Mouse (Mus musculus) limb, embryonic 15.5 days (tissue): ENCODE data around the gene Vegfa. TPM values are rescaled to one million over a fixed set of nuclear protein-coding genes. Genes with fewer than 3 reads are reported as not detected.

Experiments
- ATAC-seq: fragments of 200-750 bp; cut with Nextera tagmentation; 2 replicates; pipeline ENCODE4 v1.8.0; 2017; ENCODE audit warnings: low read depth, moderate TSS enrichment; ENCODE audit not compliant: insufficient number of reproducible peaks, low FRiP score, low TSS enrichment
- H3K27ac ChIP-seq: fragments of 300-500 bp; sonication (generic); 2 replicates; pipeline ENCODE4 v1.5.1; 2015; ENCODE audit warnings: moderate library complexity, mild to moderate bottlenecking, inconsistent platforms
- H3K27me3 ChIP-seq: fragments of 300-500 bp; sonication (generic); 2 replicates; pipeline ENCODE4 v1.6.1; 2015; ENCODE audit warnings: inconsistent platforms
- H3K36me3 ChIP-seq: fragments of 300-500 bp; sonication (generic); 2 replicates; pipeline ENCODE4 v1.6.1; 2015; ENCODE audit warnings: inconsistent platforms
- H3K4me1 ChIP-seq: fragments of 300-500 bp; sonication (generic); 2 replicates; pipeline ENCODE4 v1.6.1; 2015; ENCODE audit warnings: inconsistent platforms
- H3K4me2 ChIP-seq: fragments of 300-500 bp; sonication (generic); 2 replicates; pipeline ENCODE4 v1.6.1; 2015; ENCODE audit warnings: mild to moderate bottlenecking, inconsistent platforms
- H3K4me3 ChIP-seq: fragments of 300-500 bp; sonication (generic); 2 replicates; pipeline ENCODE4 v1.5.1; 2015; ENCODE audit warnings: mild to moderate bottlenecking, inconsistent platforms
- H3K9ac ChIP-seq: fragments of 300-500 bp; sonication (generic); 2 replicates; pipeline ENCODE4 v1.6.1; 2015; ENCODE audit warnings: inconsistent platforms
- H3K9me3 ChIP-seq: fragments of 300-500 bp; sonication (generic); 2 replicates; pipeline ENCODE4 v1.6.1; 2016; ENCODE audit warnings: inconsistent platforms
- WGBS: fragments of 180-500 bp; shearing (Covaris S2); methylation state at CpG from one replicate; pipeline ENCODE4 v1.1.7; 2015; 5-methylcytosine and 5-hydroxymethylcytosine counted together
- polyA plus RNA-seq: library from polyadenylated mRNA; unstranded; fragments of >200 nt; fragmentation: Nextera tagmentation; extraction: Ambion mirVana; gene quantifications from 2 replicates; pipeline ENCODE4 v1.2.1, GENCODE M21; 2015

The Vegfa gene
- polyA plus RNA-seq, 1 experiment from 2014 or later, result 5.0 TPM

DNA sequence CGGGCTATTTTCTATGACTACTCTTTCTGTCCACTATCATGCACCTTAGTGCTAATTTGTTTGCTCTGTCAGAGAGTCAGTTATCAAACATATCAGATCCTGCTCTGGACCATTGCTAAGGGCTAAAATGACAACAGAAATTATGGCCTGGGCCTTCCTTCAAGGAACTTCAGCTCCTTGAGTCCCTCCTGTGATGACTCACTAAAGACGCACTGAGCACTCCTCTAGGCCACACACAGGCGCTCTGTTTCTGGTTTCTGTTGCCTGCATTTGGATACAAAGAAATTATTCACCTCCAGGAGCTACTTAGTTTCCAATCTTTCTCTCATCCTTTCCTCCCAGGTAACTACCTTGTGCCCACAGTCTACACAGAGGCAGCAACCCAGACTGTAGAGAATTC lies 39.4 kb upstream of the Vegfa start:
- Histone ChIP-seq H3K9ac (no peak overlapping the region), H3K4me3 (no peak overlapping the region), H3K27me3 (no peaks in the 10 kb centered on the region), H3K27ac (0 out of 2 replicates have a peak overlapping the region, but pooled peaks have one; percentile 7), H3K4me2 (no peak overlapping the region), H3K9me3 (no peaks in the 10 kb centered on the region), H3K36me3 (no peaks in the 10 kb centered on the region), H3K4me1 (peaks cover 24% of the 10 kb centered on the region)
- 75% methylated on average over 3 of the region's 3 CpGs for WGBS
- no peak for ATAC-seq

DNA sequence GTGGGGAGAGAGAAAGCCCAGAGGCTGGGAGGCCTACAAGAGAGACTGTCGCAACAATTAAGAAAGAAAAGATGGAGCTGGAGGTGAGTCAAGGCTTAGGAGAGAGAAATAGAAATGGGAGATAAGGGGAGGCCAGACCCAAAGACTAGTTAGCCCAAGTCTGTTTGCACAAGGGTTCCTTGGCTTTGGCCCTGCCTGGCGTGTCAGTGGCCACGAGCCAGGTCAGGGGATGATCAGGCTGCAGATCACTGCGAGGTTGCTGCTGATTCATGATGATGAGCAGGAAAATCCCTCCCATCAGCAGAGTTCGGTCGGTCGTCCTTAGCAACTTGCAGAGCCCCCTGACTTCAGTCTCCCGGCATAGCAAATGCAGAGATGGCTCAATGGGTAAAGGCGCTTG lies 37.9 kb upstream of the Vegfa start:
- Histone ChIP-seq H3K27me3 (no peaks in the 10 kb centered on the region), H3K27ac (no peak overlapping the region), H3K4me1 (peaks cover 21% of the 10 kb centered on the region), H3K36me3 (no peaks in the 10 kb centered on the region), H3K4me2 (no peak overlapping the region), H3K9ac (no peak overlapping the region), H3K4me3 (no peak overlapping the region), H3K9me3 (no peaks in the 10 kb centered on the region)
- ATAC-seq, result no peak
- 80% methylated on average over 9 of the region's 9 CpGs for WGBS

DNA sequence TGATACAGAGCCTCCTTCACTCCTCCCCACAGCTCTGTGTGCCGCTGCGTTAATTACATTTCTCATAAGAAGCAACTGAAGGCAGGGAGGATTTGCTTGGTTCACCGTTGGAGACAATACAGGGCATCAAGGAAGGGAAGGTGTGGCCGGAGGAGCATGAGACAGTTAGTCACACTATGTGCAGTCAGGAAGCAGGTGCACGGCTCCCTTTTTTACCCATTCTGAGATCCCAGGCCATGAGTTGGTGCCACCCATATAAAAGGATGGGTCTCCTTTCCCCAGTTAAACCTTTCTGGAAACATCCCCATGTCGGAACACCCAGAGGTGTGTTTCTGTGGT lies 31.8 kb upstream of the Vegfa start:
- Histone ChIP-seq H3K4me1 (peaks cover 17% of the 10 kb centered on the region), H3K9me3 (no peaks in the 10 kb centered on the region), H3K36me3 (no peaks in the 10 kb centered on the region), H3K9ac (no peak overlapping the region), H3K4me3 (no peak overlapping the region), H3K4me2 (no peak overlapping the region), H3K27me3 (no peaks in the 10 kb centered on the region), H3K27ac (no peak overlapping the region)
- 44% methylated on average over 6 of the region's 6 CpGs for WGBS
- no peak for ATAC-seq

DNA sequence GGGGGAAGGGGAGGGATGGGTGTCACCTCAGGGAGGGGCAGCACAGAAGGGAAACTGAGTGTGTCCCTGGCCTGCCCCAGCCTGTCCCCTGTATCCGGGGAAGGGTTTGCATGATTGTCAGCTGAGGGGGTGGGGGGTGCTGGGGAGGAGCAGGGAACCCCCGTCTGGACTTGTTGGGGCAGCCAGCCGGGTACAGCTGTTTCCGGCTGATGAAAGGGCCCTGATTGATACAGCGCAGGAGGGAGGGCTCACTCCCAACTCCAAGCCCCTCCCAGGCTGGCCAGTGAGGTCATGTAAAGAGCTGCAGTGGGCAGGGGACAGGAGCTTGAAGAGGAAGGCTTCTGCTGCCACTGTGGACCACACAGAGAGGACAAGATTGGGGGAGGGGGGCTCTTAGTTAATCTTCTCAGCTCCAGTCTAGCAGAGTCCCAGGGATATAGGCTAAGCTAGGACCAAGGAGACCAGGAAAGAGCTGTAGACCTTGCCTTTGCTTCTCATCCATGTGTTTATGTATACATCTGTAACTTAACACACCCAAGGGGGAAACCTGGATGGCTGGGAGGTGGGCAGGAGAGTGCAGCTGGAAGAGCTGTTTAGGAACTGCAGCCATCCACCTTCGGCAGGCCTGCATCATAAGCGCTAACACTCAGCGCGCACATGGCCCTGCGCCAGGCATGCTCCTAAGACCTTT lies 31.3 kb upstream of the Vegfa start:
- Histone ChIP-seq H3K9me3 (no peaks in the 10 kb centered on the region), H3K4me1 (peaks cover 17% of the 10 kb centered on the region), H3K27ac (no peak overlapping the region), H3K4me2 (peak overlapping the region; percentile 17; the same call in 1 of the 2 replicates), H3K9ac (no peak overlapping the region), H3K4me3 (no peak overlapping the region), H3K36me3 (no peaks in the 10 kb centered on the region), H3K27me3 (no peaks in the 10 kb centered on the region)
- ATAC-seq, result peak; percentile 60; the same call in 1 of the 2 replicates
- 8% methylated on average over 10 of the region's 10 CpGs for WGBS

DNA sequence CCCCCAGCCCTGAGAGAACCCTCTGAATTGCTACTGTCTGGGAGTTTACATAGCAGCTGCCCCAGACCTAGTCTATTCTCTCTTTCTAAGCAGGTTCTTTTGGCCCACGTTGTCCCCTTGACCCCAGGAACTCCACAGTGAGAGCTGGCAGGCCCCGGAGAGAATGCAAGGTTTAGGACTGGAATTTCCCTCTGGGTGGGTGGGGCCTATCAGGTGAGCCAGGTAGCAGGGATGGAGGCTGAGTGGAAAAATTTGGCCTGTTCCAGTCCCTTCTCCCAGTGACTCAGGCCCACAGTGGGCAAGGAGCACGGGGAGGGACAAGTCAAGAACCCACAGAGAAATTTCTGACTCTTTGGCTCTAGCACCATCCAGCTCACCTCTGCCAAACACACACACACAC lies 28.1 kb upstream of the Vegfa start:
- H3K4me1 ChIP-seq, result peaks cover 21% of the 10 kb centered on the region
- H3K27me3 ChIP-seq, result no peaks in the 10 kb centered on the region
- H3K36me3 ChIP-seq, result no peaks in the 10 kb centered on the region
- H3K27ac ChIP-seq, result no peak overlapping the region
- no peak for ATAC-seq
- H3K4me2 ChIP-seq, result no peak overlapping the region
- H3K9me3 ChIP-seq, result no peaks in the 10 kb centered on the region
- no peak overlapping the region for H3K9ac ChIP-seq
- 60% methylated on average over 3 of the region's 3 CpGs for WGBS
- no peak overlapping the region for H3K4me3 ChIP-seq

DNA sequence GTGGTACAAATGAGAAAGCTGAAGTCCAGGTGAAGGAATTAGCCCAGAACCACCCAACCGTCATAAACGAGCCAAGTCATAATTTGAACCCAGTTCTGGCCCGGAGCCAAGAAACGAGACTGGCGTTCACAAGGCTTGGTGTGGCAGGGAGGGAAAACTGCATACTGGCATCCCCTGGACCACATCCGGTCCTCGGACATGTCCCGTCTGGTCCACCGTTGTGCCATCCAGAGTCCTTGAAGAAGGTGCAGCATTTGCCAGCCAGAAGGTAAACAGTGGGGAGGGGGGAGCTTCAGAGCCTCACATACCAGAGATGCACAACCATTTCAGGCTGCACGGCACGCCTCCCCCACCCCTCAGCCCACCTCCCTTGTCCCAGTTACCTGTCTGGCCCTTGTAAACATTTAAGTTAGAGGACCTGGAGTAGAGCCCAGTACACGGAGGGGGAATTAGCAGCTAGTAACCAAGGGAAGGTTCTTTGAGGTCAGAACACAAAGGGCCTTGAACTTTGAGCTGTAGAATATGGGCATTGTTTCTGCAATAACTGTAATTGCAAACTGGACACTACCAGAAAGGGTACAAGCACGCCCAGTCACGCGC lies 27.2 kb upstream of the Vegfa start:
- H3K4me1 ChIP-seq, result peaks cover 21% of the 10 kb centered on the region
- H3K4me2 ChIP-seq, result no peak overlapping the region
- H3K9me3 ChIP-seq, result no peaks in the 10 kb centered on the region
- H3K27ac ChIP-seq, result no peak overlapping the region
- no peak for ATAC-seq
- no peak overlapping the region for H3K9ac ChIP-seq
- WGBS, result 51% methylated on average over 15 of the region's 15 CpGs
- H3K4me3 ChIP-seq, result no peak overlapping the region
- no peaks in the 10 kb centered on the region for H3K27me3 ChIP-seq
- H3K36me3 ChIP-seq, result no peaks in the 10 kb centered on the region

DNA sequence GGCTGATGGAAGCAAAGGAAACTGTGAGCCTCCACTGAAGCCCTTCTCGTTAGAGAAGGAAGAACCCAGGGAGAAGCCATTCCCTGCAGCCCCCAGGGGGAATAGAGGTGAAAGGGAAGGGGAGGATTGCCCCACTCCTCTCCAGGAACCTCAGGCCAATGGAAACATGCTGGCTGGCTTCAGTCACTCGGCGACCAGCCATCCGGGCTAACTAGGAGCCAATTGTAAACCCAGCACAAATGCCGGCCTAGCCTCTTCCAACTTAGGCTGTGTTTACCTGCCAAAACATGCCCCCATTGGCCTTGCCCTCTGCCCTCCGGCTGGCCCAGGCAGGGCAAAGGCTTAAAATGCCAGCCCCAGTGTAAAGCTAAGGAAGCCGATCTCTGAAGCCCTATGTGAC lies 24.1 kb upstream of the Vegfa start:
- Histone ChIP-seq H3K4me3 (no peak overlapping the region), H3K9me3 (no peaks in the 10 kb centered on the region), H3K36me3 (no peaks in the 10 kb centered on the region), H3K4me2 (no peak overlapping the region), H3K4me1 (peaks cover 11% of the 10 kb centered on the region; the same call in 1 of the 2 replicates), H3K9ac (no peak overlapping the region), H3K27ac (0 out of 2 replicates have a peak overlapping the region, but pooled peaks have one; percentile 12), H3K27me3 (no peaks in the 10 kb centered on the region)
- ATAC-seq, result no peak
- 41% methylated on average over 7 of the region's 7 CpGs for WGBS

DNA sequence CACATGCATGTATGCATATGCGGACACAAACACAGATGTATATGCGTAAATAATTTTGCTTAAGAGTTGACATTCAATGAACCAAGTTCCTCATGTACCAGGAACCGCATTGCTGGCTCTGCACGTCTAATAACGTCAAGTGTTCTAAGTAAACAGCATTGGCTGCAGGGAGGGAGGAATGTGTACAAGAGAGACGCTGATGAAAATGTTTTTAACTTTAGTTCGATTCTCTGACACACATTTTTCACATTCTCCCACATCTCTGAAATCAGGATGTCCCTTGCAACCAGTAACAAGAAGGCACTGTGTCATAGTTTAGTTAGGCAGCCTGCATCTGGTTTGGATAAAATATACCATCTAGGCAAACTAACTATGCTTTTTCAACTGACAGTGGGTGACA lies 23.6 kb upstream of the Vegfa start:
- 67% methylated on average over 7 of the region's 7 CpGs for WGBS
- no peak for ATAC-seq
- Histone ChIP-seq H3K9me3 (no peaks in the 10 kb centered on the region), H3K9ac (no peak overlapping the region), H3K4me1 (peaks cover 11% of the 10 kb centered on the region; the same call in 1 of the 2 replicates), H3K4me3 (no peak overlapping the region), H3K4me2 (no peak overlapping the region), H3K27me3 (no peaks in the 10 kb centered on the region), H3K36me3 (no peaks in the 10 kb centered on the region), H3K27ac (0 out of 2 replicates have a peak overlapping the region, but pooled peaks have one; percentile 12)

DNA sequence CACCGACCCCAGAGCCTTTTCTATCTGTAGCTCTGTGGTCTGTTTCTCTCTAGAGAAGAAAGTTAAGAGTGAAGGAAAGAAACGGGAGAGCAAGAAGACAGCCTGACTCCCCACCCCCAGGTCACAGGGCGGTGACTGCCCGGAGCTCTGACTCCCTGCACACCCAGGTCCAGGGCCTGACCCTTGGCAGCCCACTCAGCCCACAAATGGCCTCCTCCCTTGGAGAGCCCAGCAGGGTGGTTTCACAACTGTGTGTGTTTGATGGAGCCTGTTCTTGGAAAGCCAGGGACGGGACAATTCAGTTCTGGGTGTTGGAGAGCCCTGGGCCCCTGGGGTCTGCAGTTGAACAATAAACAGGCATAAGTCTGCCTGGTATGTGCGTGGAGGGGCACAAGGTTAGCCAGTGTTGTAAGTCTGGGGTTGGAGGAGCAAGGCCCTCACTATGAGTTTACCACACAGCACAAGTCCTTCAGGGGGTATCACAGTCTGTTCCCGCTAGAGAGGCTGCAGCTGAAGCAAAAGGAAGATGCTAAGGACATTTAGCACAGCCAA lies 21.2 kb upstream of the Vegfa start:
- H3K27me3 ChIP-seq, result no peaks in the 10 kb centered on the region
- no peak overlapping the region for H3K4me2 ChIP-seq
- H3K9ac ChIP-seq, result no peak overlapping the region
- H3K27ac ChIP-seq, result no peak overlapping the region
- H3K4me3 ChIP-seq, result no peak overlapping the region
- peaks cover 11% of the 10 kb centered on the region for H3K4me1 ChIP-seq
- ATAC-seq, result no peak
- 78% methylated on average over 7 of the region's 7 CpGs for WGBS
- no peaks in the 10 kb centered on the region for H3K9me3 ChIP-seq
- no peaks in the 10 kb centered on the region for H3K36me3 ChIP-seq

DNA sequence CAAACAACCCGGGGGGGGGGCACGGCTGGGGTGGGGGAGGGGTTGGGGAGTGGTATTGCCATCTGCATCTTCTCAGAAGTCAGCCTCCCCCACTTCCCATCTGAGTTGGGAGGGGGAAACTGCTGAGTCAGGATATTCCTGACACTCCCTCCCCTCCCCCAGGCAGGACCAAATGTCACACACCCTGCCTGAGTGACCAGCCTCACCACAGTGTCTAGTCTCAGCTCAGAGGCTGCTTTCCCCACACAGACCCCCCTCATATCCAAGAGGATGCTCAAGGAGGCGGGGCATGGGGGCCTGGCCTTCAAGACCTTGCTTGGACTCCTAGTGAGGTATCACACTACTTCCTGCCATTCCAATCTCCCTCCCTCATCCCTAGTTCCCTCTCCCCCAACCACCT lies 20.0 kb upstream of the Vegfa start:
- Histone ChIP-seq H3K4me1 (peaks cover 11% of the 10 kb centered on the region), H3K4me3 (no peak overlapping the region), H3K9me3 (no peaks in the 10 kb centered on the region), H3K4me2 (no peak overlapping the region), H3K27me3 (no peaks in the 10 kb centered on the region), H3K9ac (no peak overlapping the region), H3K36me3 (no peaks in the 10 kb centered on the region), H3K27ac (no peak overlapping the region)
- no peak for ATAC-seq
- 34% methylated on average over 3 of the region's 3 CpGs for WGBS

DNA sequence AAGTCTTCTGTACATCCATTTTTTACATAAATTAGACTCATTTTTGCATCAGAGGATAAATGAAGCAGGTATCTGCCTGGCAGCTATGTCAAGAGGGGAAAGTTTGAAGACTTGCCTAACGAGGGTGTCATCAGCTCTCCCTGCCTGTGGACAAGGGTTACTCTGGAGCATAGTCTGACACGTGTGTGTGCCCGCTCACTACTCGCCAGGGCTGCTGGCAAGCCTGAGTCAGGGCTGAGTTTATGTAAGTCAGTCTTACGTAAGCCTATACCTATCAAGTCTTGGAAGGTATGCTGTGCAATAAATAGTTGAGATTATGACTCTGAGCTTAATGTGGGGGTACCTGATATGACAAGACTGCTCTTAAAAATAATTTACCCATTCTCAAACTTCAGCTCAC lies 19.2 kb upstream of the Vegfa start:
- Histone ChIP-seq H3K4me1 (peaks cover 10% of the 10 kb centered on the region), H3K27me3 (no peaks in the 10 kb centered on the region), H3K4me3 (no peak overlapping the region), H3K27ac (no peak overlapping the region), H3K9ac (no peak overlapping the region), H3K4me2 (no peak overlapping the region), H3K36me3 (no peaks in the 10 kb centered on the region), H3K9me3 (no peaks in the 10 kb centered on the region)
- 52% methylated on average over 5 of the region's 5 CpGs for WGBS
- ATAC-seq, result no peak

DNA sequence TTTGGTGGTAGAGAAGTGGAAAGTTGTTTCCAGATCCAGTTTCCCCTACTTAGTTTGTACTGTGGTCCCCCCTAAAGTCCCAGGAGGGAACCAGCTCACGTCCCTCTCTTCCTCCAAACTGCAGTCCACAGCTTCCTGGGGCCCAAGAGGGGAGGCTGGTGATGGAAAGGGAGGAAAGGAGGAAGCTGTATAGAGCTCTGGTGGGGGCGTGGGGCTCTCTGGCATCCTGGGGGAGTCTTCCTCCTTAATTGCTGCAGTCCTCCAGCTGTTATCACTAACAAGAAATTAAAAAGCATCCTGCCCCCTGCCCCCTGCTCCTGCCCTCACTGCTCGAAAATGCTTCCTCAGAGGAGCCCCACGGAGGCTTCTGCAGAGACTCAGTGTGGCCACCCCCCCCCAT lies 17.4 kb upstream of the Vegfa start:
- Histone ChIP-seq H3K36me3 (no peaks in the 10 kb centered on the region), H3K9ac (no peak overlapping the region), H3K4me1 (peaks cover 7% of the 10 kb centered on the region), H3K27me3 (no peaks in the 10 kb centered on the region), H3K4me2 (no peak overlapping the region), H3K27ac (no peak overlapping the region), H3K4me3 (no peak overlapping the region), H3K9me3 (no peaks in the 10 kb centered on the region)
- ATAC-seq, result no peak
- WGBS, result 32% methylated on average over 4 of the region's 4 CpGs
